Mouse (Mus musculus): ENCODE data around the gene Six3. TPM values are rescaled to one million over a fixed set of nuclear protein-coding genes. Genes with fewer than 3 reads are reported as not detected.

Gene Six3
- polyA plus RNA-seq, 1 experiment from 2014 or later = not detected

GRCm38 (mm10) chr17:85609621-85610392 lies 3.6 kb upstream of the Six3 start:
- no peak overlapping the region for H3K9ac ChIP-seq (ENCODE audit: low read depth, low read length)
- no peaks in the 10 kb centered on the region for H3K36me3 ChIP-seq (ENCODE audit: control insufficient read depth, insufficient read depth, low read length)
- no peaks in the 10 kb centered on the region for H3K9me3 ChIP-seq (replicated peaks; ENCODE audit: control insufficient read depth, low read length)
- H3K27me3 ChIP-seq (ENCODE audit: control insufficient read depth, insufficient read depth, low read length) = peaks cover 90% of the 10 kb centered on the region
- H3K4me2 ChIP-seq = no peak overlapping the region
- ATAC-seq (replicated peaks; ENCODE audit: insufficient number of reproducible peaks, low FRiP score, low TSS enrichment) = no peak
- no peak overlapping the region for H3K4me3 ChIP-seq (ENCODE audit: low read depth, low read length)
- WGBS (ENCODE audit: insufficient replicate concordance) = 5% methylated on average over 13 of the region's 13 CpGs
- H3K27ac ChIP-seq (ENCODE audit: low read depth, low read length) = no peak overlapping the region
- H3K4me1 ChIP-seq (ENCODE audit: control insufficient read depth, insufficient read depth, low read length) = peaks cover 8% of the 10 kb centered on the region; the same call in 1 of the 2 replicates

- Histone ChIP-seq H3K4me1 (ENCODE audit: control insufficient read depth, insufficient read depth, low read length) (peaks cover 13% of the 10 kb centered on the region; the same call in 1 of the 2 replicates), H3K36me3 (ENCODE audit: control insufficient read depth, insufficient read depth, low read length) (no peaks in the 10 kb centered on the region), H3K27ac (ENCODE audit: low read depth, low read length) (no peak overlapping the region), H3K9ac (ENCODE audit: low read depth, low read length) (no peak overlapping the region), H3K4me2 (no peak overlapping the region), H3K27me3 (ENCODE audit: control insufficient read depth, insufficient read depth, low read length) (peaks cover 90% of the 10 kb centered on the region), H3K9me3 (replicated peaks; ENCODE audit: control insufficient read depth, low read length) (no peaks in the 10 kb centered on the region), H3K4me3 (ENCODE audit: low read depth, low read length) (no peak overlapping the region)
- WGBS (ENCODE audit: insufficient replicate concordance) = 1% methylated on average over 11 of the region's 11 CpGs
- no peak for ATAC-seq (replicated peaks; ENCODE audit: insufficient number of reproducible peaks, low FRiP score, low TSS enrichment)
Measured at GRCm38 (mm10) chr17:85610393-85611115, 2.9 kb upstream of the Six3 start.

GRCm38 (mm10) chr17:85611521-85612515 lies 1.6 kb upstream of the Six3 start:
- peaks cover 94% of the 10 kb centered on the region for H3K27me3 ChIP-seq (ENCODE audit: control insufficient read depth, insufficient read depth, low read length)
- no peaks in the 10 kb centered on the region for H3K36me3 ChIP-seq (ENCODE audit: control insufficient read depth, insufficient read depth, low read length)
- no peak overlapping the region for H3K9ac ChIP-seq (ENCODE audit: low read depth, low read length)
- H3K27ac ChIP-seq (ENCODE audit: low read depth, low read length) = no peak overlapping the region
- peaks cover 13% of the 10 kb centered on the region; the same call in 1 of the 2 replicates for H3K4me1 ChIP-seq (ENCODE audit: control insufficient read depth, insufficient read depth, low read length)
- 4% methylated on average over 19 of the region's 19 CpGs for WGBS (ENCODE audit: insufficient replicate concordance)
- H3K4me2 ChIP-seq = no peak overlapping the region
- ATAC-seq (replicated peaks; ENCODE audit: insufficient number of reproducible peaks, low FRiP score, low TSS enrichment) = no peak
- H3K4me3 ChIP-seq (ENCODE audit: low read depth, low read length) = no peak overlapping the region
- H3K9me3 ChIP-seq (replicated peaks; ENCODE audit: control insufficient read depth, low read length) = no peaks in the 10 kb centered on the region

GRCm38 (mm10) chr17:85612526-85613265 lies 712 bp upstream of the Six3 start:
- no peak overlapping the region for H3K4me3 ChIP-seq (ENCODE audit: low read depth, low read length)
- H3K9ac ChIP-seq (ENCODE audit: low read depth, low read length) = no peak overlapping the region
- no peaks in the 10 kb centered on the region for H3K9me3 ChIP-seq (replicated peaks; ENCODE audit: control insufficient read depth, low read length)
- peaks cover 100% of the 10 kb centered on the region for H3K27me3 ChIP-seq (ENCODE audit: control insufficient read depth, insufficient read depth, low read length)
- ATAC-seq (replicated peaks; ENCODE audit: insufficient number of reproducible peaks, low FRiP score, low TSS enrichment) = no peak
- 1% methylated on average over 31 of the region's 31 CpGs for WGBS (ENCODE audit: insufficient replicate concordance)
- H3K27ac ChIP-seq (ENCODE audit: low read depth, low read length) = no peak overlapping the region
- H3K4me2 ChIP-seq = no peak overlapping the region
- peaks cover 13% of the 10 kb centered on the region; the same call in 1 of the 2 replicates for H3K4me1 ChIP-seq (ENCODE audit: control insufficient read depth, insufficient read depth, low read length)
- no peaks in the 10 kb centered on the region for H3K36me3 ChIP-seq (ENCODE audit: control insufficient read depth, insufficient read depth, low read length)

- no peak for ATAC-seq (replicated peaks; ENCODE audit: insufficient number of reproducible peaks, low FRiP score, low TSS enrichment)
- H3K4me3 ChIP-seq (ENCODE audit: low read depth, low read length) = no peak overlapping the region
- no peak overlapping the region for H3K4me2 ChIP-seq
- 1% methylated on average over 28 of the region's 30 CpGs for WGBS (ENCODE audit: insufficient replicate concordance)
- no peak overlapping the region for H3K27ac ChIP-seq (ENCODE audit: low read depth, low read length)
- H3K4me1 ChIP-seq (ENCODE audit: control insufficient read depth, insufficient read depth, low read length) = peaks cover 13% of the 10 kb centered on the region
- H3K9me3 ChIP-seq (replicated peaks; ENCODE audit: control insufficient read depth, low read length) = no peaks in the 10 kb centered on the region
- H3K36me3 ChIP-seq (ENCODE audit: control insufficient read depth, insufficient read depth, low read length) = no peaks in the 10 kb centered on the region
- H3K27me3 ChIP-seq (ENCODE audit: control insufficient read depth, insufficient read depth, low read length) = peaks cover 100% of the 10 kb centered on the region
- H3K9ac ChIP-seq (ENCODE audit: low read depth, low read length) = no peak overlapping the region
Measured at GRCm38 (mm10) chr17:85614011-85614721, 758 bp downstream of the Six3 start.

- Histone ChIP-seq H3K4me1 (ENCODE audit: control insufficient read depth, insufficient read depth, low read length) (peaks cover 13% of the 10 kb centered on the region), H3K9ac (ENCODE audit: low read depth, low read length) (no peak overlapping the region), H3K4me2 (peak overlapping the region; percentile 52), H3K9me3 (replicated peaks; ENCODE audit: control insufficient read depth, low read length) (no peaks in the 10 kb centered on the region), H3K27ac (ENCODE audit: low read depth, low read length) (no peak overlapping the region), H3K36me3 (ENCODE audit: control insufficient read depth, insufficient read depth, low read length) (no peaks in the 10 kb centered on the region), H3K27me3 (ENCODE audit: control insufficient read depth, insufficient read depth, low read length) (peaks cover 99% of the 10 kb centered on the region), H3K4me3 (ENCODE audit: low read depth, low read length) (peak overlapping the region; percentile 27)
- ATAC-seq (replicated peaks; ENCODE audit: insufficient number of reproducible peaks, low FRiP score, low TSS enrichment) = no peak
- WGBS (ENCODE audit: insufficient replicate concordance) = 2% methylated on average over 37 of the region's 38 CpGs
Measured at GRCm38 (mm10) chr17:85614722-85615331, 1.4 kb downstream of the Six3 start.

- H3K4me2 ChIP-seq = no peak overlapping the region
- H3K27me3 ChIP-seq (ENCODE audit: control insufficient read depth, insufficient read depth, low read length) = peaks cover 99% of the 10 kb centered on the region
- no peak for ATAC-seq (replicated peaks; ENCODE audit: insufficient number of reproducible peaks, low FRiP score, low TSS enrichment)
- no peak overlapping the region for H3K27ac ChIP-seq (ENCODE audit: low read depth, low read length)
- H3K36me3 ChIP-seq (ENCODE audit: control insufficient read depth, insufficient read depth, low read length) = no peaks in the 10 kb centered on the region
- 0 out of 2 replicates have a peak overlapping the region, but pooled peaks have one; percentile 27 for H3K4me3 ChIP-seq (ENCODE audit: low read depth, low read length)
- H3K4me1 ChIP-seq (ENCODE audit: control insufficient read depth, insufficient read depth, low read length) = peaks cover 13% of the 10 kb centered on the region
- no peaks in the 10 kb centered on the region for H3K9me3 ChIP-seq (replicated peaks; ENCODE audit: control insufficient read depth, low read length)
- 2% methylated on average over 4 of the region's 4 CpGs for WGBS (ENCODE audit: insufficient replicate concordance)
- no peak overlapping the region for H3K9ac ChIP-seq (ENCODE audit: low read depth, low read length)
Measured at GRCm38 (mm10) chr17:85615586-85615985, 2.2 kb downstream of the Six3 start.
